Mouse (Mus musculus) monocyte, adult 2 months (primary cell): ENCODE measurements around the gene Scaf1.

Experiments used
- DNase-seq, 2 experiments: peaks; one replicate each; pipeline ENCODE4 v3.0.0; 2022; ENCODE audit warnings: low spot score in 2 of 2, low read depth in 1 of 2

Gene Scaf1

GRCm38 (mm10) chr7:45015957-45016612 lies at the start of gene Scaf1:
Gene Scaf1, minus strand, starts transcription at chr7:45016363.
- peak; percentile 98 for DNase-seq

GRCm38 (mm10) chr7:45062239-45062835 lies 46.2 kb upstream of the Scaf1 start, which contains the start of the genes Nosip and Prrg2:
Gene Nosip, plus strand, starts transcription at chr7:45062429.
Gene Prrg2, minus strand, starts transcription at chr7:45062677.
- DNase-seq = peak; percentile 89 to 90

GRCm38 (mm10) chr7:45061532-45062075 lies 45.4 kb upstream of the Scaf1 start:
- no peak for DNase-seq

DNA sequence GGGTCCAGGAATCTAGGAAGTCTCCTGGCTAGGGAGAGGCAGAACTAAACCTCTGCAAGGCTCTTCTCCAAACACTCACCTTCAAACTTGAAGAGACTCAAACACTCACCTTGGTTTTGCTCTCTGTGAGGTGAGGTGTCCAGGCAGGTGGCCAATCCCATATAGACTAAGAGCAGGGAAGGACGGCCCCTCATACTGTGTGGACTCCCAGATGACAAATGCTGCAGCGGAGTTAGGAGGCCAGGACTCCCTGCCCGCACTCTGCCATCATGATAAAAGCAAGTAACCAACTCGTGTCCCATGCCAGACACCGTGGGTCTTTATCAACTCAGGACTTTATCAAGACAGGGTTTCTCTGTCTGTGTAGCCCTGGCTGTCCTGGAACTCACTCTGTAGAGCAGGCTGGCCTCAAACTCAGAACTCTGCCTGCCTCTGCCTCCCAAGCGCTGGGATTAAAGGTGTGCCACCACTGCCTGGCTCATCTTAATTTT lies 44.5 kb upstream of the Scaf1 start:
- DNase-seq = no peak

DNA sequence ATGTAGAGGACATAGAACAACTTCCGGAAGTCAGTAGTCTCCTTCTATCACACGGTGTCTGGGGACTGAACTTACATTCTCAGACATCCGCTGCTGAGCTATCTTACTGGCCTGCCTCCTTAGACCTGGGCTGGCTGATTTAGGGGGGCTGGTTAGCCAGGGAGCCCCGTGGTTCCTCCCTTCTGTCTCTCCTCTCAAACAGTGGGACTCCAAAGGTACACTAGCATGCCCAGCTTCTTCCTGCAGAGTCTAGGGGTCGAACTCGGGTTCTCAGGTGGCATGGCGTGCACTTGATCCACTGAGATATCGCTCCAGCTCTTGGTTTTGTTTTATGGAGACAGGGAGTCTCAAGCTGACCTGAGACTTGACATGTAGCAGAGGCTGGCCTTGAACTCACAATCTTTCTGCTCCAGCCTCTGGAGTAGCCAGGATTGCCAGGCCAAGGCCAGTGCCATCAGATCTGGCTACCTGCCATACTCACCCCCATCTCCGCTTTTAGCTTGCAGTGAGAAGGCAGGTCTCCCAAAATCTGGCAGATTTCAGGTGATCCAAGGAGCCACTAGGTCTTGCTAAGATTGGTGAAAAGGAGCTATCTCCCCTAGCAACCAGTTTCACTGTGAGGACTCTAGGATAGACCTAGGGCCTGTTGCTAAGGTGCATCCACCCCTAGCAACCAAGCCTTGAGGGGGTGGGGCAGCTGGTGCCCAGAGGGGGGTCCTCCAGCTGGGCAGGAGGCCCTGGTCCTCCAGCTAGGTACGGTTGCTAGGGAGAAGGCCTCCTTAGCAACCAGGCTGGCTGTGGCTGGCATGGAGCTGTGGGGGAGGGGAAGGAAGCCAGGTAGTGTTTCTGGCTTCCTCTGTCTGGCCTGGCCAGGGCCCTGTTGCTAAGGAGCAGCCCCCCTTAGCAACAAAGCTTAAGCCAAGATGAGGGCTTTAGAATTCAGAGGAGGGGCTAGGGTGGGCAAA lies 42.7 kb upstream of the Scaf1 start:
- DNase-seq = no peak

DNA sequence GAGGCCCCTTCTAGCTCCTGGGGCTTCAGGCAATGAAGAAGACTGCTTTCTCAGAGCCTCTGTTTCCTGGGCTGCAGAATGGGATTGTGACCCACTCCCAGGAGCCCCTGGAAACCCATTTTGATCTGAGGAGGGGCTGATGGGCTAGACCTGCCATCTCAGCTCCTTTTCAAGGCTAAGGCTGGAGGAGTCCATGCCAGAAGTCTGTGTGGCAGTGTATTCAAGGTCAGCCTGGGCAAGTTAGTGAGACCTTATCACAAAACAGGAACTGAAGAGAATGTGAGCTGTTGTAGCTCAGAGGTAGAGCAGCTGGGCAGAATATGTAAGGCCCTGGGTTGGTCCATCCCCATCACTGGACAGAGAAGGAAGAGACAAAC lies 40.8 kb upstream of the Scaf1 start:
- no peak for DNase-seq

DNA sequence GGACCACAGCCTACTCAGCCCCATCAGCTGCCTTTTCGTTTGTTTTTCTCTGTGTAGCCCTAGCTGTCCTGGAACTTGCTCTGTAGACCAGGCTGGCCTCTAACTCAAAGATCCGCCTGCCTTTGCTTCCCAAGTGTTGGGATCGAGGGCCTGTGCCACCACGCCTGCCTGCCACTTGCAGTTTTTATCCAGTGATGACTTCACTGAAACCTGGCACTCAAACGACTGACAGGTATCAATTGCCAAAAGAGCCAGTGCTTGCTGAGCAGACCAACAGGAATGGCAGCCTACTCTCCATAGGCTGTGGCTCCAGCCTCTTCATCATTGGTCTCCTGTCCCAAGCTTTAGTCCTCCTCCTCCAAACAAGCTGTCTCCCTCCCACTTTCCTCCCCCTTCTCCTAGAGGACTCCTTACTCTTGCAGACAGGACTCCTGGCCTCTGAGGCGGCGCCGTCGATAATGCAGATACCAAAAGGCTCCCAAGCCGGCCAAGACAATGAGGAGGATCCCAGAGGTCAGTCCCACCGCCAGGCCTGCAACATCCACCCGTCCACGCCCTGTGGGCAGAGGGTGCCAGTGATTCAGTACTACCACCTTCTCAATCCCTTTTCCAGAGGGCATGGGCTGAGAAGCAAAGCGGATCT lies 40.3 kb upstream of the Scaf1 start:
- DNase-seq = no peak

DNA sequence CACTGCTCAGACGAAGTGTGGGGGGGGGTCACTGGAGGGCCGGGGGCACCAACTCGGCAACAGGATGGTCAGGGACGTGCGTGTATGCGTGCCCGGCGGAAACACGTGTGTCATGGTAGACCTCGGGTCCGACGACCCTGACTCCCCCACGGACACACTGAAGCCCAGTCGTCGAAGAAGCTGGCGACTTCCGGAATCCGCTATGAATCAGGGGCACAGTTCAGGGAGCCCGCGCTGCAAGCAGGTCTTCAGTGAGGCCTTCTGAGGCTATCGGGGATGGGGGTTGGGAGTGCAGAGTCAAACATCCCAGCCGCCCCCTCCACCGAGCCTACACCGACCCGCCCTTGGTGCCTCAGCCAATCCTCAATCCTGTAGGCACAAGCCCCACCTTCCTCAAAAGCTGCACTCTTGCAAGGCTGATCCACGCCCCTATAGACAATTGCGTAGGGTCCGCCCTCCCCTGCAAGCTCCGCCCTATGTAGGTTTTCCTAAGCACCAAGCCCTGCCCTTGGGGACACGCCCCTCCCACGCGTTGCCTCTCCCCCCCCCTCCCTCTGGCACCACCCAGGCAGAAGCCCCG lies 37.9 kb upstream of the Scaf1 start:
- DNase-seq = peak; percentile 81 to 83

GRCm38 (mm10) chr7:45053117-45053930 lies 37.2 kb upstream of the Scaf1 start:
- peak in 1 of 2 experiments; percentile 38 for DNase-seq

DNA sequence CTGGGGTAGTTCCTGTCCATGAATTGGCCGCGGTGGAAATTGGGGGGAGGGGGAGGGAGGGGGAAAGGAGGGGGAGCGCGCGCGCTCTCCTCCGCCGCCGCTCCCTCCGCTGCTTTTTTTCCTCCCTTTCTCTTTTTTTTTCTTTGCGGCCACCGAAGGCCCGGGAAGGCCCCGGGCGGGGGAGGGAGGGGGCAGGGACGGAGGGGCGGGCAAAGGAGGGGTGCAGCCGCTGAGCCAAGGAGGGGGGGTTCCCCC lies 36.6 kb upstream of the Scaf1 start, which contains the start of gene Prr12:
Gene Prr12 (minus strand): TSS at position 20 of the 255 bp plus-strand sequence.
- no peak for DNase-seq

- no peak for DNase-seq
These were observed 36.2 kb upstream of the Scaf1 start for GRCm38 (mm10) chr7:45052181-45052861.

DNA sequence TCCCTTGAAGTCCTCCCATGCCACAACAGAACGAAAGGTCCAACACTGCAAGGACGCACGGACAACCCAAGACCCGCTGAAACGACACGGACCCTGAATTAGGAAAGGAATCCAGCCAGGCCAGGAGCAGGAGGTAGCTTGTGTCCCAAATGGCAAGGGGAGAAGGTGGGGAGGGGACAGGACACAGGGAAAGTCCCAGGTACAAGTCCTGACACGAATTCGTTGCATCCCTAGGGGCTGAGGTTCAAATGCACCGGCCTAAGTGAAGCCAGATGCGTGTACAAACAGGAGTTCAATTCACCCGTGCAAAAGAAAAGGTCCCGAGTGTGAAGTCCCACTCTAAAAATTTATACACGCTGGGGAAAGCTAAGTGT lies 35.4 kb upstream of the Scaf1 start:
- no peak for DNase-seq

DNA sequence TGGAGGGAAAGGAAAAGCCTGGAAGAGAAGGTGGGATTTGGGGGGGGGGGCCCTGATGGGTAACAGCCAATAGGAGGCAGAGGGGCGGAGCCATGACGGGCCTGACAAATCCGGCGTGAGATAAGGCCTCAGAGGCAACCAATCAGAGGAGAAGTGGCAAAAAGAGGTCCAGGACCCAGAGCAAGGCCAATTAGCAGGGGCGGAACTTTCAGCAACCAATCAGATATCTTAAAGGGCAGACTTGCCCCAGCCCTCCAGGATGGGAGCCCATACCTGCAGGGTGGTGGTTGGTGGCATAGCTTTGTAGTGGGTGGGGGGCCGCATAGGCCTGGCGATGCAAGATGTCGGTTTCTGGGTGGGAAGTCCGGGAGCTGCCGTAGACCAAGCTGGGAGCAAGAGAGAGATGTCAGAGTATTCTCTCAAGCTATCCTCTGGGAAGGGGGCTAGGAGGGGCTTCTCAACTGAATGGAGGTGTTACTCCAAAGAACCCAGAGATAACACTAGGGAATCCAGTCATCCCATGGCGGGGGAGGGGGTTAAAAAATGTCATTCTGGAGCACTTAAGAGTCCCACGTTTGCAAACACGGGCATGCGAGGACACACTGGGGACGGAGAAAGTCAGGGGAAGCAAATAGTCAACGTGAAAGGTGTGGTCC lies 34.9 kb upstream of the Scaf1 start:
- no peak for DNase-seq

DNA sequence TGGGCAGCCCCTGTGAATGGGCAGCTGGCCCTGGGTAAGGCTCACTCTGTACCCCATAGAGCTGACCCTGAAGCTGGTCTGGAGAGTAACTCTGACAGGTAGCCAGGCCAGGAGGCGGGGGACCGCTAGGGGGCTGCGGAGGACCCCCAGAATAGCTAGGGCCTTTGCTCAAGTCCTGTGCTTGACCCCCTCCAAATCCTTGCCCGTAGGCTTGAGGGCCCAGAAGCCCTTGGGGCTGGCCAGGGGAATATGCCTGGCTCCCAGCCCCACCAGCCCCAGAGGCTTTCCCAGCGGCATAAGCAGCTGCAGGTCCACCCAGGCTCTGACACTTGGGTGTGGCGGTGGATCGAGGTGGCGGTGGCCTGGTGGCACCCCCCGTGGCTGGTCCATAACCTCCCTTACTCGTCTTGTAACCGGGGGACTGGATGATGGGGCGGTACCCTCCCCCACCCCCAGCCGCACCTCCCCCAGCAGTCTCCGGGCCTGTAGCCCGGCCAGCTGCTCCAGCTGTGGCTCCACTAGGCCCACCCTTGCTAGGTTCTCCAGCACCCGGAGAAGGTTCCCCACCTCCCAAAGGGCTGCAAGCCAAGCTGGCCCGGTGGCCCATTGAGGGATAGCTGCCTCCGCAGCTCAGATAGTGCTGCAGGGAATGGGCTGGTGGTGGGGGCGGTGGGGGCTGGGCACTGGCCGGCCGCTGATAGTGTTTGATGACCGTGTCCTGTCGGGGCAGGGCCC lies 32.9 kb upstream of the Scaf1 start:
- no peak for DNase-seq

DNA sequence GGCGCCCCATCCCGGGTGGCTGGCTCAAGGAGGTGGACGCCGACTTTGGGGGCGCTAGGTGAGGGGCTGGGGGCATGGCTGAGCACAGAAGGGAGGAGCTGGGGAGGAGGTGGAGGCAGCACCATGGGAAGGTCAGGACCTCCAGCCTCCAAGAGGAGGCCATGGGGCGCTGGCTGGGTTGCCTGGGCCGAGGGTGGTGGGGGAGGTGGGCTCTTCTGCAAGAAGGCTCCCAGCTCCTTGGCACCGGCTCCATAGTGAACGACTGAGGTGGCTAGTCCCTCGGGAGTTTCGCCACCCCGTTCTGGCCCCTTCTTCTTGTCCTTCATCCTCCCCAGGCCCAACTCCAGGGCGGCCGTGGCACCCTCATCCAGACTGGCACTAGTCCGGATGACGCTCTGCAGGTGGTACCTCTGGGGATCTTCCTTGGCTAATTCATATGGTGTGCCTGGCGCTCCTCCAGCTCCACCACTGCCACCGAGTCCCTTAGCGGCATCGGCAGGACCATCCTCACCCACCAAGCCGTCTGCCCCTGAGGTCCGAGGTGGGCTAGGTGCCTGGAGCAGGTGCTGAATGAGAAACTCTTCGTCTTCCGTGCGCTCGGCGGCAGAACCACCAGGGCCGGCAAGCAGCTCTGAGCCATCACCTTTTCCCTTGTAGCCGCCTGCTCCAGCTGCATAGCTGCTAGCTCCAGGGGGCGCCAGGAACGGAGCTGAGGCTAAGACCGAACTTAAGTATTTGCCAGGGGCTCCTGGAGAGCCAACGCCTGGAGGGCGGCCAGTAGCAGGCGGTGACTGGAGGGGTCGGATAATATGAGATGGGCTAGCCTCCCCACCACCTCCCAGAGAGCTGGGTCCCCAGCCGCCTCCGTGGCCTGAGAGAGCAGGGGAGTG lies 32.1 kb upstream of the Scaf1 start:
- no peak for DNase-seq

- DNase-seq = no peak
These were observed 31.3 kb upstream of the Scaf1 start for GRCm38 (mm10) chr7:45047491-45047890.

DNA sequence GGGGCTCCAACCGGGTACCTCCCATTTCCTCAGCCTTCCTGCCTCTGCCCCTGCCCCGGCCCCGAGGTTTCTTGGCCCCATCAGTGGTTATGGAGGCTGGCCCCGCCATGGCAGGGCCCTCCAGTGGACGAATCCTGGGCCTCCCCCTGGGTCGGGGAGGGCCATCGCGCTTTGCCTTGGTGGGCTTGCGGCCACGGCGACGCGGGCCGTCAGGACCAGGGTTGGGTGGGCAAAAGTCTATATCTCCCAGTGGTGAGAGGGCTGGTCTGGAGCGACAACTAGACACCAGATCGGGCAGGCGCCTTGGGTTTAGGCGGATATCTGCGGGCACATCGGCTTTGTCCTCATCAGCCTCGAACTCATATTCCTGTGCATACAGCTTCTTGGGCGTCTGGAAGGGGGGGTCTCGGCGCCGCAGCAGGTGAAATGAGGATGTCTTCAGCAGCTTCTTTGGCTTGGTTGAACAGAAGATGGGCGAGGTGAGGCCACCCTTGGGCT lies 30.7 kb upstream of the Scaf1 start:
- no peak for DNase-seq
